Mouse (Mus musculus) T-helper 17 cell (primary cell): Measurements from ENCODE around the gene Mier3.

ENCODE experiments used
- in situ Hi-C, 2 experiments: fragments of 300-600 bp; cut with MboI, MseI; formaldehyde crosslinking; loops; 1 replicate in 1 of 2; 2 replicates in 1 of 2; pipeline ENCODE4 v1.15.1; 2025; ENCODE audit warnings: high pct_unique_total_duplicates in 2 of 2

Mier3 gene

GRCm38 (mm10) chr13:111680679-111681078 is at the start of gene Mier3:
Gene Mier3, plus strand, starts transcription at chr13:111680979.
- in situ Hi-C loops: no loop called here

- in situ Hi-C loops: no loop called here
These were observed 46.3 kb upstream of the Mier3 start for GRCm38 (mm10) chr13:111634163-111635160.

GRCm38 (mm10) chr13:111640319-111640718 is 40.5 kb upstream of the Mier3 start:
- in situ Hi-C loops: no loop called here

GRCm38 (mm10) chr13:111643636-111644035 is 37.1 kb upstream of the Mier3 start:
- in situ Hi-C loops: no loop called here

- in situ Hi-C loops: no loop called here
These were observed 34.6 kb upstream of the Mier3 start for GRCm38 (mm10) chr13:111646204-111646603.

GRCm38 (mm10) chr13:111647279-111647678 is 33.5 kb upstream of the Mier3 start:
- in situ Hi-C loops: no loop called here

- in situ Hi-C loops: no loop called here
These were observed 29.8 kb upstream of the Mier3 start for GRCm38 (mm10) chr13:111651020-111651419.

- in situ Hi-C loops: no loop called here
These were observed 25.5 kb upstream of the Mier3 start for GRCm38 (mm10) chr13:111655273-111655672.

- in situ Hi-C loops: no loop called here
These were observed 24.9 kb upstream of the Mier3 start for GRCm38 (mm10) chr13:111655856-111656255.

- in situ Hi-C loops: no loop called here
These were observed 24.5 kb upstream of the Mier3 start for GRCm38 (mm10) chr13:111656309-111656708.

GRCm38 (mm10) chr13:111656769-111657168 is 24.0 kb upstream of the Mier3 start:
- in situ Hi-C loops: no loop called here

GRCm38 (mm10) chr13:111658501-111659280 is 22.1 kb upstream of the Mier3 start:
- in situ Hi-C loops: no loop called here

GRCm38 (mm10) chr13:111659430-111659829 is 21.3 kb upstream of the Mier3 start:
- in situ Hi-C loops: no loop called here

- in situ Hi-C loops: no loop called here
These were observed 20.7 kb upstream of the Mier3 start for GRCm38 (mm10) chr13:111660072-111660471.

- in situ Hi-C loops: no loop called here
These were observed 20.2 kb upstream of the Mier3 start for GRCm38 (mm10) chr13:111660556-111660955.

- in situ Hi-C loops: no loop called here
These were observed 12.8 kb upstream of the Mier3 start for GRCm38 (mm10) chr13:111668016-111668415.

- in situ Hi-C loops: no loop called here
These were observed 3.9 kb upstream of the Mier3 start for GRCm38 (mm10) chr13:111676841-111677240.

GRCm38 (mm10) chr13:111684056-111684625 is 3.4 kb downstream of the Mier3 start:
- in situ Hi-C loops: no loop called here

- in situ Hi-C loops: no loop called here
These were observed 5.1 kb downstream of the Mier3 start for GRCm38 (mm10) chr13:111685751-111686462.

- in situ Hi-C loops: no loop called here
These were observed 5.9 kb downstream of the Mier3 start for GRCm38 (mm10) chr13:111686522-111687284.
